Comparison of ENCODE assay signal across 28 mouse cellular contexts in genomic region chr13:45422709-45423108, GRCm38 (mm10). TPM values are rescaled to one million over a fixed set of nuclear protein-coding genes. Genes with fewer than 3 reads are reported as not detected.
A peak's percentile ranks its signal among the peaks of the same experiment; 100 is the strongest.
DNase-seq lines count a peak whose midpoint lies in the region; ATAC-seq and TF ChIP-seq lines count a peak whose summit lies in the region.
"Had no signal": no experiment of that assay in that cellular context is flagged by ENCODE, and none has a peak within 500 bp of the region (broad histone marks: within the 10 kb centered on the region; RNA-seq: fewer than 3 reads in every experiment).

No protein-coding gene starts in this region.

- peak; percentile 28; the same call in 1 of the 2 replicates for ATAC-seq in forebrain, embryonic 16.5 days
- no peak for ATAC-seq in megakaryocyte, adult 5-6 weeks (ENCODE audit: poor library complexity, severe bottlenecking)
- ATAC-seq: inflammation-experienced regulatory T-cells, adult 6 months had no signal

- peaks cover 13% of the 10 kb centered on the region for H3K4me1 ChIP-seq in forebrain, embryonic 16.5 days (replicated peaks; ENCODE audit: control insufficient read depth, insufficient read depth, low read length)

- no peak overlapping the region for H3K27ac ChIP-seq in layer of hippocampus, adult 2 months
- no peak overlapping the region for H3K27ac ChIP-seq in forebrain, embryonic 16.5 days (ENCODE audit: low read length)
- H3K27ac ChIP-seq: embryonic facial prominence, embryonic 15.5 days; gastrocnemius, adult 2 months; heart, adult 2 months; hindbrain, embryonic 14.5 days; liver, embryonic 14.5 days; neural tube, embryonic 13.5 days had no signal

- H3K9me3 ChIP-seq in forebrain, embryonic 16.5 days (ENCODE audit: control insufficient read depth, low read length) = no peaks in the 10 kb centered on the region
- H3K9me3 ChIP-seq: embryonic facial prominence, embryonic 15.5 days; heart, embryonic 12.5 days; neural tube, embryonic 13.5 days had no signal

- TF ChIP-seq POLR2A in brain, embryonic 14.5 days (IDR thresholded peaks at IDR 0.05; ENCODE audit: borderline replicate concordance, extremely low read depth, insufficient read depth, insufficient read length, poor library complexity, severe bottlenecking) = no peak

- 22% methylated on average over 5 of the region's 5 CpGs for WGBS in forebrain, embryonic 16.5 days

- no peak for DNase-seq in layer of hippocampus, adult 2 months (ENCODE audit: low spot score in 2 of 2)
- DNase-seq in layer of hippocampus, adult 9-11 months = no peak
- peak; percentile 80 for DNase-seq in MN1 (ENCODE audit: low spot score)
- DNase-seq in brain, embryonic 14.5 days (ENCODE audit: low read depth) = peak; percentile 85
- DNase-seq in frontal cortex, postnatal 14 days (ENCODE audit: low spot score in 2 of 2) = no peak
- DNase-seq: adrenal gland, adult 8-10 months; B cell, adult 2 months; embryo, embryonic 11 days; gastrocnemius, adult 2 months; gastrocnemius, postnatal 36 days; heart, adult 2 months; heart, postnatal 4 days; kidney, adult 11 months; kidney, postnatal 14 days; liver; lung, adult 2 months; lung, postnatal 14 days; right cerebral cortex, postnatal 14 days; thymus, postnatal 14 days had no signal

- 0 out of 2 replicates have a peak, but pooled peaks cover 2% of the 10 kb centered on the region for H3K27me3 ChIP-seq in forebrain, embryonic 16.5 days (replicated peaks; ENCODE audit: control insufficient read depth, insufficient read depth, low read length)
- H3K27me3 ChIP-seq: embryonic facial prominence, embryonic 15.5 days; heart, embryonic 12.5 days had no signal

- no peak overlapping the region for H3K9ac ChIP-seq in forebrain, embryonic 16.5 days (replicated peaks; ENCODE audit: low read depth, low read length)
- H3K9ac ChIP-seq: embryonic facial prominence, embryonic 15.5 days; heart, embryonic 12.5 days; hindbrain, embryonic 14.5 days; liver, embryonic 14.5 days; neural tube, embryonic 13.5 days had no signal

- H3K36me3 ChIP-seq in forebrain, embryonic 16.5 days (ENCODE audit: control insufficient read depth, insufficient read depth) = no peaks in the 10 kb centered on the region
- H3K36me3 ChIP-seq: embryonic facial prominence, embryonic 15.5 days; heart, embryonic 12.5 days; neural tube, embryonic 13.5 days had no signal

- peak overlapping the region; percentile 37 for H3K4me2 ChIP-seq in forebrain, embryonic 16.5 days (ENCODE audit: low read length)
- H3K4me2 ChIP-seq: embryonic facial prominence, embryonic 15.5 days; heart, embryonic 12.5 days; hindbrain, embryonic 14.5 days; midbrain, embryonic 11.5 days; neural tube, embryonic 13.5 days had no signal

- peak overlapping the region; percentile 9; the same call in 1 of the 2 replicates for H3K4me3 ChIP-seq in layer of hippocampus, adult 2 months
- no peak overlapping the region for H3K4me3 ChIP-seq in forebrain, embryonic 16.5 days (replicated peaks; ENCODE audit: low read length)
- H3K4me3 ChIP-seq: embryonic facial prominence, embryonic 15.5 days; gastrocnemius, adult 2 months; heart, adult 2 months; heart, embryonic 12.5 days; neural tube, embryonic 13.5 days had no signal

- no peak for TF ChIP-seq CTCF in layer of hippocampus, adult 2 months (conservative IDR thresholded peaks at IDR 0.05)
- no peak for TF ChIP-seq CTCF in brain, embryonic 14.5 days (IDR thresholded peaks at IDR 0.05; ENCODE audit: borderline replicate concordance, extremely low read depth, insufficient read depth, insufficient read length)

RNA-seq across cellular contexts. Expression of gene Mylip, which starts 33.2 kb away (rescaled TPM):
- 10 to 100 TPM; 18.8 to 21.0 TPM for total RNA-seq in layer of hippocampus, adult 2 months (2021)
- polyA plus RNA-seq in brain, embryonic 14.5 days (2012; rRNA removed) = 5.4 and 7.8 TPM in 2 replicates
- 5.6 and 5.8 TPM in 2 replicates for polyA plus RNA-seq in forebrain, embryonic 16.5 days (2015; fragmentation: Nextera tagmentation; extraction: Ambion mirVana)
- total RNA-seq in megakaryocyte, adult 5-6 weeks (2015) = 16.3 and 17.2 TPM in 2 replicates
- 11.9 and 18.7 TPM in 2 replicates for total RNA-seq in megakaryocyte, adult 5-6 weeks (2017)

Comparison
In these comparisons a context has a peak if more than half of its experiments do, and no peak if none do; other contexts are left out.
1. DNase-seq: peak in MN1 (single experiment) and brain, embryonic 14.5 days (single experiment); none in layer of hippocampus, adult 2 months (0 of 2), layer of hippocampus, adult 9-11 months (single experiment) and frontal cortex, postnatal 14 days (0 of 2).